Mouse (Mus musculus): ENCODE data around the gene Sys1. TPM values are rescaled to one million over a fixed set of nuclear protein-coding genes. Genes with fewer than 3 reads are reported as not detected.

Sys1 gene
- total and polyA plus RNA-seq, 3 experiments: 85.8 to 94.3 TPM; not detected in 1

GRCm38 (mm10) chr2:164421306-164421705 is 35.5 kb upstream of the Sys1 start:
- DNase-seq (ENCODE audit: low read depth, low spot score): no peak
- H3K4me3 ChIP-seq (ENCODE audit: control insufficient read depth in 1 of 2, insufficient read depth in 1 of 2, low read depth in 2 of 2, low read length in 2 of 2): no peak overlapping the region
- H3K9ac ChIP-seq (ENCODE audit: control insufficient read depth, low read depth, low read length, poor library complexity, severe bottlenecking): no peak overlapping the region

DNA sequence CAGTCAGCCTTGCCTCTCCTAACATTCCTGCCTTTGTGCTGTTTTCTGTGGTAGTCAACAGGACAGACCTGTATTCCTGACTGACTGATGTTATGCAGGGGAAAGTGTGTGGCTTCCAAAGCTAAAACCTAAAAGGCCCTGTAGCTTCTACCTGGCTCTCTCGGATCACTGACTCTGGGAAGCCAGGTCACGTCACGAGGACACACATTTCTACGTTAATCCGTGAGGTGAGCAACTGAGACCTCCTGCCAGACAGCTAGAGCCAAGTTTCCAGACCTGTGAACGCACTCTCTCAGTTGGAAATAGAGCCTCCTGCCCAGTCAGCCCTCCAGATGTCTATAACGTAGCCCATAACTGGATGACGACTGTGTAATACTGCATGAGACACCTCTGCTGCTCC is 34.8 kb upstream of the Sys1 start:
- TF ChIP-seq CHD1 (IDR thresholded peaks at IDR 0.05; ENCODE audit: low read depth, low read length): no peak
- no peaks in the 10 kb centered on the region for H3K4me1 ChIP-seq (ENCODE audit: control insufficient read depth in 1 of 2, insufficient read depth in 2 of 2, low read length in 2 of 2)
- H3K36me3 ChIP-seq (ENCODE audit: control insufficient read depth in 1 of 2, insufficient read depth in 2 of 2, low read length in 2 of 2): no peaks in the 10 kb centered on the region
- no peaks in the 10 kb centered on the region for H3K9me3 ChIP-seq (replicated peaks; ENCODE audit: insufficient read depth, low read length)
- peaks cover 0 to 4% of the 10 kb centered on the region in 2 experiments; a peak in 3 of 4 replicates for H3K27me3 ChIP-seq (ENCODE audit: control insufficient read depth in 1 of 2, insufficient read depth in 2 of 2, low read length in 2 of 2)
- no peak overlapping the region for H3K9ac ChIP-seq (ENCODE audit: control insufficient read depth, low read depth, low read length, poor library complexity, severe bottlenecking)
- H3K4me3 ChIP-seq (ENCODE audit: control insufficient read depth in 1 of 2, insufficient read depth in 1 of 2, low read depth in 2 of 2, low read length in 2 of 2): no peak overlapping the region
- no peaks in the 10 kb centered on the region for H3K79me2 ChIP-seq (ENCODE audit: control insufficient read depth, insufficient read depth, low read length, poor library complexity)
- no peak for DNase-seq (ENCODE audit: low read depth, low spot score)
- no peak overlapping the region for H3K27ac ChIP-seq (ENCODE audit: control insufficient read depth, low read depth, low read length)

More at GRCm38 (mm10) chr2:164421306-164421705, 35.5 kb upstream of the Sys1 start:
- H3K79me2 ChIP-seq (ENCODE audit: control insufficient read depth, insufficient read depth, low read length, poor library complexity): no peaks in the 10 kb centered on the region
- no peaks in the 10 kb centered on the region for H3K9me3 ChIP-seq (replicated peaks; ENCODE audit: insufficient read depth, low read length)
- H3K27me3 ChIP-seq (ENCODE audit: control insufficient read depth in 1 of 2, insufficient read depth in 2 of 2, low read length in 2 of 2): peaks cover 0 to 1% of the 10 kb centered on the region in 2 experiments; a peak in 3 of 4 replicates
- TF ChIP-seq ZC3H11A (IDR thresholded peaks at IDR 0.05; ENCODE audit: low read depth, low read length): no peak
- no peak for TF ChIP-seq UBTF (IDR thresholded peaks at IDR 0.05; ENCODE audit: borderline replicate concordance, insufficient read depth, low read depth, low read length)
- TF ChIP-seq MYB (IDR thresholded peaks at IDR 0.05; ENCODE audit: low read depth, low read length): no peak
- TF ChIP-seq NRF1 (IDR thresholded peaks at IDR 0.05; ENCODE audit: insufficient read depth, low read depth, low read length, poor library complexity, severe bottlenecking): no peak
- TF ChIP-seq ZKSCAN1 (IDR thresholded peaks at IDR 0.05; ENCODE audit: low read depth, low read length): no peak
- TF ChIP-seq USF2 (IDR thresholded peaks at IDR 0.05; ENCODE audit: borderline replicate concordance in 1 of 2, insufficient read depth in 1 of 2, low read depth in 1 of 2, low read length in 2 of 2): no peak
- TF ChIP-seq RAD21 (IDR thresholded peaks at IDR 0.05; ENCODE audit: low read depth, low read length): no peak
- TF ChIP-seq E2F4 (IDR thresholded peaks at IDR 0.05; ENCODE audit: borderline replicate concordance, low read depth, low read length): no peak
- no peak for TF ChIP-seq CTCF (IDR thresholded peaks at IDR 0.05 in 2 of 3, conservative IDR thresholded peaks at IDR 0.05 in 1 of 3; ENCODE audit: control insufficient read depth in 1 of 3, insufficient read depth in 1 of 3, low read depth in 2 of 3, low read length in 3 of 3, poor library complexity in 1 of 3, severe bottlenecking in 1 of 3)
- TF ChIP-seq TAL1 (IDR thresholded peaks at IDR 0.05; ENCODE audit: low read length): no peak
- TF ChIP-seq JUND (IDR thresholded peaks at IDR 0.05; ENCODE audit: low read depth, low read length): no peak
- no peak for TF ChIP-seq ETS1 (IDR thresholded peaks at IDR 0.05; ENCODE audit: low read depth, low read length)
- TF ChIP-seq TBP (IDR thresholded peaks at IDR 0.05; ENCODE audit: low read depth, low read length): no peak
- no peak for TF ChIP-seq CHD1 (IDR thresholded peaks at IDR 0.05; ENCODE audit: low read depth, low read length)
- no peak for TF ChIP-seq ZMIZ1 (IDR thresholded peaks at IDR 0.05; ENCODE audit: low read depth, low read length)
- no peak for TF ChIP-seq USF1 (IDR thresholded peaks at IDR 0.05; ENCODE audit: low read depth, low read length)
- no peak for TF ChIP-seq MEF2A (IDR thresholded peaks at IDR 0.05; ENCODE audit: extremely low read depth, insufficient replicate concordance, low read depth, low read length, poor library complexity, severe bottlenecking)
- H3K36me3 ChIP-seq (ENCODE audit: control insufficient read depth in 1 of 2, insufficient read depth in 2 of 2, low read length in 2 of 2): no peaks in the 10 kb centered on the region
- no peak overlapping the region for H3K27ac ChIP-seq (ENCODE audit: control insufficient read depth, low read depth, low read length)
- no peaks in the 10 kb centered on the region for H3K4me1 ChIP-seq (ENCODE audit: control insufficient read depth in 1 of 2, insufficient read depth in 2 of 2, low read length in 2 of 2)
